Mouse (Mus musculus) spleen, adult 2 months (tissue): Measurements from ENCODE around the gene Shisa8.

Experiments used
- CTCF ChIP-seq: fragments of 200-500 bp; IDR thresholded peaks from 2 replicates; pipeline ENCODE4 v1.5.1; 2011; ENCODE audit warnings: mild to moderate bottlenecking, inconsistent platforms; ENCODE audit not compliant: insufficient read depth, insufficient read length, insufficient replicate concordance; ENCODE audit errors: extremely low read depth
- POLR2A ChIP-seq: fragments of 200-500 bp; IDR thresholded peaks from 2 replicates; pipeline ENCODE4 v1.6.1; 2011; ENCODE audit warnings: low read depth, low read length, inconsistent platforms

DNA sequence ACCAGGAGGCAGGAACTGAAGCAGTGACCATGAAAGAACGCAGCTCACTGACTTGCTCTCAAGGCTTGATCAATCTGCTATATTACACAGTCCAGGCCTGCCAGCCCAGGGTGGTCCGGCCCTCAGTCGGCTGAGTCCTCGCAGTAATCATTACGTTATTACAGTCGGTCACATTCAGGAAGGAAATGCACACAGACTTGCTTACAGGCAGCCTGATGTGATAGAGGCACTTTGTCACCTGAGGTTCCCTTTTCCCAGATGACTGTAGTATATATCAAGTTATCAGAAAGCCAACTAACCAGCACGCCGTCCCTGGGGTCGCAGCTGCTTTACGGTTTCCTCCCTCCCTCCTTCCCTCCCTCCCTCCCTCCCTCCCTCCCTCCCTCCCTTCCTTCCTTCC is 55.7 kb downstream of the Shisa8 start:
- TF ChIP-seq POLR2A (no peak), CTCF (no peak)
